Mouse (Mus musculus) testis, adult 2 months (tissue): ENCODE measurements at regions not wholly inside any gene's neighbourhood (a gene's known extent, or its start where the extent isn't known, plus 50 kb on each side); places are given as distances from the start of the nearest gene placed in this dataset.

Experiments
- H3K27ac ChIP-seq: fragments of 200-500 bp; 2 replicates; pipeline ENCODE4 v1.5.1; 2012; ENCODE audit warnings: low read depth, low read length; ENCODE audit not compliant: control insufficient read depth, insufficient read depth
- H3K27me3 ChIP-seq: fragments of 200-500 bp; 2 replicates; pipeline ENCODE4 v1.6.1; 2012; ENCODE audit warnings: mild to moderate bottlenecking, low read length, moderate library complexity; ENCODE audit not compliant: control insufficient read depth, insufficient read depth
- H3K36me3 ChIP-seq: fragments of 200-500 bp; 2 replicates; pipeline ENCODE4 v1.6.1; 2012; ENCODE audit warnings: mild to moderate bottlenecking, low read length; ENCODE audit not compliant: control insufficient read depth, insufficient read depth
- H3K4me1 ChIP-seq: fragments of 200-500 bp; 2 replicates; pipeline ENCODE4 v1.6.1; 2012; ENCODE audit warnings: low read length; ENCODE audit not compliant: control insufficient read depth, insufficient read depth
- H3K4me3 ChIP-seq: fragments of 200-500 bp; 2 replicates; pipeline ENCODE4 v1.5.1; 2012; ENCODE audit warnings: low read depth, mild to moderate bottlenecking, low read length, moderate library complexity, mixed read lengths; ENCODE audit not compliant: control insufficient read depth
- CTCF ChIP-seq: fragments of 200-500 bp; IDR thresholded peaks from 2 replicates; pipeline ENCODE4 v1.5.1; 2012; ENCODE audit warnings: low read depth, mild to moderate bottlenecking, inconsistent platforms, low read length, moderate library complexity; ENCODE audit not compliant: control insufficient read depth, insufficient read depth, insufficient replicate concordance
- POLR2A ChIP-seq: fragments of 200-500 bp; IDR thresholded peaks from 2 replicates; pipeline ENCODE4 v1.6.1; 2012; ENCODE audit warnings: low read depth, mild to moderate bottlenecking, inconsistent platforms, low read length, moderate library complexity; ENCODE audit not compliant: control insufficient read depth

GRCm38 (mm10) chr11:64718316-64719085, 260.3 kb upstream of the Elac2 start:
- Histone ChIP-seq H3K27me3 (no peaks in the 10 kb centered on the region), H3K36me3 (no peaks in the 10 kb centered on the region), H3K27ac (no peak overlapping the region), H3K4me3 (no peak overlapping the region), H3K4me1 (peaks cover 4% of the 10 kb centered on the region)
- TF ChIP-seq CTCF (peak; percentile 77; the same call in 1 of the 2 replicates), POLR2A (no peak)

- no peaks in the 10 kb centered on the region for H3K27me3 ChIP-seq
- TF ChIP-seq POLR2A = no peak
- no peak for TF ChIP-seq CTCF
- H3K4me1 ChIP-seq = no peaks in the 10 kb centered on the region
- no peak overlapping the region for H3K27ac ChIP-seq
- no peaks in the 10 kb centered on the region for H3K36me3 ChIP-seq
- no peak overlapping the region for H3K4me3 ChIP-seq
Observed at GRCm38 (mm10) chr11:64726249-64726648, 252.6 kb upstream of the Elac2 start.

- no peak overlapping the region for H3K27ac ChIP-seq
- no peak overlapping the region for H3K4me3 ChIP-seq
- H3K27me3 ChIP-seq = no peaks in the 10 kb centered on the region
- H3K36me3 ChIP-seq = no peaks in the 10 kb centered on the region
- TF ChIP-seq POLR2A (no peak), CTCF (no peak)
- no peaks in the 10 kb centered on the region for H3K4me1 ChIP-seq
Observed at GRCm38 (mm10) chr11:64727841-64728421, 250.9 kb upstream of the Elac2 start.

- no peaks in the 10 kb centered on the region for H3K36me3 ChIP-seq
- H3K27me3 ChIP-seq = no peaks in the 10 kb centered on the region
- H3K4me3 ChIP-seq = no peak overlapping the region
- H3K4me1 ChIP-seq = no peaks in the 10 kb centered on the region
- no peak for TF ChIP-seq CTCF
- no peak for TF ChIP-seq POLR2A
- H3K27ac ChIP-seq = no peak overlapping the region
Observed at GRCm38 (mm10) chr11:64738948-64739347, 239.9 kb upstream of the Elac2 start.

GRCm38 (mm10) chr11:64743753-64744152, 235.1 kb upstream of the Elac2 start:
- H3K27ac ChIP-seq = no peak overlapping the region
- H3K36me3 ChIP-seq = no peaks in the 10 kb centered on the region
- no peaks in the 10 kb centered on the region for H3K4me1 ChIP-seq
- no peaks in the 10 kb centered on the region for H3K27me3 ChIP-seq
- TF ChIP-seq POLR2A (no peak), CTCF (no peak)
- H3K4me3 ChIP-seq = no peak overlapping the region

- TF ChIP-seq CTCF = no peak
- TF ChIP-seq POLR2A = no peak
- Histone ChIP-seq H3K4me3 (no peak overlapping the region), H3K27ac (no peak overlapping the region), H3K36me3 (no peaks in the 10 kb centered on the region), H3K4me1 (no peaks in the 10 kb centered on the region), H3K27me3 (no peaks in the 10 kb centered on the region)
Observed at GRCm38 (mm10) chr11:64746146-64746545, 232.7 kb upstream of the Elac2 start.

- Histone ChIP-seq H3K4me1 (no peaks in the 10 kb centered on the region), H3K27me3 (no peaks in the 10 kb centered on the region), H3K4me3 (no peak overlapping the region), H3K36me3 (no peaks in the 10 kb centered on the region), H3K27ac (no peak overlapping the region)
- TF ChIP-seq CTCF (no peak), POLR2A (no peak)
Observed at GRCm38 (mm10) chr11:64749976-64750375, 228.9 kb upstream of the Elac2 start.
